Mouse (Mus musculus) hindbrain, embryonic 16.5 days (tissue): ENCODE measurements around the gene Grsf1. TPM values are rescaled to one million over a fixed set of nuclear protein-coding genes. Genes with fewer than 3 reads are reported as not detected.

Source experiments
- ATAC-seq: fragments of 200-750 bp; cut with Nextera tagmentation; 2 replicates; pipeline ENCODE4 v1.8.0; 2017; ENCODE audit warnings: moderate TSS enrichment, moderate library complexity
- H3K27ac ChIP-seq: fragments of 300-500 bp; sonication (generic); 2 replicates; pipeline ENCODE4 v1.5.1; 2014; ENCODE audit warnings: low read depth, mild to moderate bottlenecking, control low read depth, low read length, moderate library complexity
- H3K27me3 ChIP-seq: fragments of 300-500 bp; sonication (generic); replicated peaks from 2 replicates; pipeline ENCODE4 v1.6.1; 2014; ENCODE audit warnings: low read length; ENCODE audit not compliant: control insufficient read depth, insufficient read depth
- H3K36me3 ChIP-seq: fragments of 300-500 bp; sonication (generic); 2 replicates; pipeline ENCODE4 v1.6.1; 2014; ENCODE audit warnings: mild to moderate bottlenecking, low read length, moderate library complexity, mixed read lengths; ENCODE audit not compliant: control insufficient read depth, insufficient read depth
- H3K4me1 ChIP-seq: fragments of 300-500 bp; sonication (generic); 2 replicates; pipeline ENCODE4 v1.6.1; 2014; ENCODE audit warnings: low read depth, low read length; ENCODE audit not compliant: control insufficient read depth, insufficient read depth
- H3K4me2 ChIP-seq: fragments of 300-500 bp; sonication (generic); 2 replicates; pipeline ENCODE4 v1.6.1; 2014; ENCODE audit warnings: mild to moderate bottlenecking, low read length, control low read depth, moderate library complexity
- H3K4me3 ChIP-seq: fragments of 300-500 bp; sonication (generic); 2 replicates; pipeline ENCODE4 v1.5.1; 2014; ENCODE audit warnings: mild to moderate bottlenecking, low read length, control low read depth, moderate library complexity
- H3K9ac ChIP-seq: fragments of 300-500 bp; sonication (generic); 2 replicates; pipeline ENCODE4 v1.6.1; 2014; ENCODE audit warnings: low read depth, mild to moderate bottlenecking, control low read depth, low read length, moderate library complexity
- H3K9me3 ChIP-seq: fragments of 300-500 bp; sonication (generic); 2 replicates; pipeline ENCODE4 v1.6.1; 2014; ENCODE audit warnings: mild to moderate bottlenecking, low read length, moderate library complexity; ENCODE audit not compliant: control insufficient read depth
- WGBS: fragments of 180-500 bp; shearing (Covaris S2); extraction: QIAGEN DNeasy Blood & Tissue Kit; methylation state at CpG from one replicate; pipeline ENCODE4 v1.1.7; 2014; 5-methylcytosine and 5-hydroxymethylcytosine counted together
- polyA plus RNA-seq: library from polyadenylated mRNA; unstranded; fragments of >200 nt; fragmentation: Nextera tagmentation; extraction: Ambion mirVana; gene quantifications from 2 replicates; pipeline ENCODE4 v1.2.1, GENCODE M21; 2015

Gene Grsf1
- polyA plus RNA-seq, 1 experiment from 2014 or later: 39.4 TPM

DNA sequence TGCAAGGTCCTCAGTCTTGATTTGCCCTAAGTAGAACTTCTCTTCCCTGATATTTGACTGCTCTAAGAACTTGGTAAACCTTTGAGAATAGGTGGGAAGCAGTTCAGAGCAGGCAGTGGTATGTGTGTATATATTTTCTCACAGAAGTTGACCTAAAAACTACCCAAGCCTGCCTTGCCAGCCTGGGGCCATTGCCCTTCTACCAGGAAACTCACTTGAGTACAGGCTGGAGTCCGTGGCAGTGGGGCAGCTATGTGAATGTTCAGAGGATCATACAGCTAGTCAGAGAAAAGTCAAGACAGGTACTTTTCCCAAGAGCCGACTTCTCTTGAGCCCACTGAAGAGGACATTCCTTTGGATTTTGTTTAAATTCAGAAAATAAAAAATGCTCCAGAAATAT lies 31.1 kb downstream of the Grsf1 start:
- Histone ChIP-seq H3K9ac (no peak overlapping the region), H3K4me1 (no peaks in the 10 kb centered on the region), H3K27ac (no peak overlapping the region), H3K36me3 (peaks cover 70% of the 10 kb centered on the region), H3K4me3 (no peak overlapping the region), H3K9me3 (no peaks in the 10 kb centered on the region), H3K4me2 (no peak overlapping the region), H3K27me3 (no peaks in the 10 kb centered on the region)
- 91% methylated on average over 2 of the region's 2 CpGs for WGBS
- ATAC-seq: no peak

- Histone ChIP-seq H3K9me3 (no peaks in the 10 kb centered on the region), H3K27me3 (no peaks in the 10 kb centered on the region), H3K27ac (no peak overlapping the region), H3K4me1 (no peaks in the 10 kb centered on the region), H3K4me3 (no peak overlapping the region), H3K4me2 (no peak overlapping the region), H3K9ac (no peak overlapping the region), H3K36me3 (peaks cover 64% of the 10 kb centered on the region)
- ATAC-seq: no peak
- WGBS: 93% methylated on average over 9 of the region's 9 CpGs
Measured at GRCm38 (mm10) chr5:88643491-88643890, 32.5 kb downstream of the Grsf1 start.

DNA sequence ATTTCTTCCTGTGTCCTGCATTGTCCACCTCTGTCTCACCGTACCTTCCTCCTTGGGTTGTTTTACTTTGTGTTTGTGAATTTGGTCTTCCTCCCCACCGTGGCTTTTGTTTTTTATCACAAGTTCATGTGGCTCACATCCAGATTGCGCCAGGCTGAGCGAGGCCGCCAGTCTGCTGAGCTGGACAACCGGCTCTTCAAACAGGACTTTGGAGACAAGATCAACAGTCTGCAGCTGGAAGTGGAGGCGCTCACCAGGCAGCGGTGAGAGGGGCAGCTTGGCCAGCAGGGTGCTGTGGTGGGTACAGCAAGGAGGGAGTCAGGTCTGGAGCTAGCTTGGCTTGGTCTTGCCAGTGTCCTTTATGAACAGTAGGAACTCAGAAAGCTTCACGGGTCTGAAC lies 33.2 kb downstream of the Grsf1 start:
- H3K36me3 ChIP-seq: peaks cover 61% of the 10 kb centered on the region
- no peaks in the 10 kb centered on the region for H3K27me3 ChIP-seq
- H3K4me3 ChIP-seq: no peak overlapping the region
- 90% methylated on average over 9 of the region's 9 CpGs for WGBS
- H3K9ac ChIP-seq: no peak overlapping the region
- no peak overlapping the region for H3K4me2 ChIP-seq
- no peak for ATAC-seq
- no peak overlapping the region for H3K27ac ChIP-seq
- H3K9me3 ChIP-seq: no peaks in the 10 kb centered on the region
- no peaks in the 10 kb centered on the region for H3K4me1 ChIP-seq

- ATAC-seq: no peak
- Histone ChIP-seq H3K27me3 (no peaks in the 10 kb centered on the region), H3K9me3 (no peaks in the 10 kb centered on the region), H3K4me3 (no peak overlapping the region), H3K36me3 (peaks cover 56% of the 10 kb centered on the region), H3K9ac (no peak overlapping the region), H3K27ac (no peak overlapping the region), H3K4me1 (no peaks in the 10 kb centered on the region), H3K4me2 (no peak overlapping the region)
- 78% methylated on average over 5 of the region's 5 CpGs for WGBS
Measured at GRCm38 (mm10) chr5:88634076-88634475, 41.9 kb downstream of the Grsf1 start.

GRCm38 (mm10) chr5:88632463-88632862 lies 43.5 kb downstream of the Grsf1 start:
- H3K4me1 ChIP-seq: no peaks in the 10 kb centered on the region
- H3K36me3 ChIP-seq: peaks cover 63% of the 10 kb centered on the region
- 80% methylated on average over 9 of the region's 9 CpGs for WGBS

GRCm38 (mm10) chr5:88631545-88631944 lies 44.4 kb downstream of the Grsf1 start:
- ATAC-seq: no peak
- Histone ChIP-seq H3K9me3 (no peaks in the 10 kb centered on the region), H3K4me3 (no peak overlapping the region), H3K9ac (no peak overlapping the region), H3K36me3 (peaks cover 56% of the 10 kb centered on the region), H3K27me3 (no peaks in the 10 kb centered on the region), H3K4me2 (no peak overlapping the region), H3K27ac (no peak overlapping the region), H3K4me1 (no peaks in the 10 kb centered on the region)
- 91% methylated on average over 5 of the region's 5 CpGs for WGBS

More at GRCm38 (mm10) chr5:88632463-88632862, 43.5 kb downstream of the Grsf1 start:
- Histone ChIP-seq H3K27ac (no peak overlapping the region), H3K9me3 (no peaks in the 10 kb centered on the region), H3K4me3 (no peak overlapping the region), H3K4me2 (no peak overlapping the region), H3K9ac (no peak overlapping the region), H3K27me3 (no peaks in the 10 kb centered on the region)
- no peak for ATAC-seq

DNA sequence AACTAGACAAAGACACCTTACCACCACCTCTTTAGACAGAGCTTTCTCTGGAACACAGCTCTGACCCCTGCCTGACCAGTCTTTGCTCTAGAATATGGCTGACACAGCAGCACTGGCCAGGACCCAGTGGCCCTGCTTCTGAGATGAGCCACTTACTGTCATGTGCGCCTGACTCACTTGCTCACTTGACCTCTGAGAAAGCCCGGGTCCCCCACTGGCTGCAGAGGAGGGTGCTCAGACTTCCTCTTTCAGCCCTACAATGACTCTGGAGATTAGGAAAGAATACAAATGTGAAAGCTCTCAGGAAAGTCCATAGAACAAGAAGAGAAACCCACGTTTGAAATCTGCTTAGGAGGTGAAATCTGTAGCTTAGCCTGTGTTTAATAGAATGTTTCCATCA lies 45.1 kb downstream of the Grsf1 start:
- Histone ChIP-seq H3K4me3 (no peak overlapping the region), H3K4me1 (no peaks in the 10 kb centered on the region), H3K36me3 (peaks cover 56% of the 10 kb centered on the region), H3K4me2 (no peak overlapping the region), H3K9ac (no peak overlapping the region), H3K27ac (no peak overlapping the region), H3K9me3 (no peaks in the 10 kb centered on the region), H3K27me3 (no peaks in the 10 kb centered on the region)
- peak; percentile 43; the same call in 1 of the 2 replicates for ATAC-seq
- WGBS: 75% methylated on average over 3 of the region's 3 CpGs

DNA sequence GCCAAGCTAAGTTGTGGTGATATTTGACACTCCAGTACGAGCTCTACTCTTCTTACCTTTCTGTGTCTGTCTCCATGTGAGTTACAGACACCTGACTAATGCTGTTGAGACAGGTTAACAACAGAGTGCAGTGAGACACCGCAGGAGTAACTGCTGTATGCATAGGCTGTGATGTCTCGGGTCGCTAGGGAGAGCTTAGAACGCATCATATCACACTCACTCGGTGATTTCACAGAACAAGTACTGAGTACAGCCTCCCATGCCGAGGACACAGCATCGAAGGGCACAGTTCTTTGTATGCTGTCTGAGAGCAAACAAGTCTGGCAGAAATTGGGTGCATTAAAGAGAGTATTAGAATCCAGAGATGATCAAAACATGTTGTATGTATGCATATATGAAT lies 46.0 kb downstream of the Grsf1 start:
- H3K4me1 ChIP-seq: no peaks in the 10 kb centered on the region
- H3K27ac ChIP-seq: no peak overlapping the region
- peaks cover 48% of the 10 kb centered on the region for H3K36me3 ChIP-seq
- no peaks in the 10 kb centered on the region for H3K9me3 ChIP-seq
- no peak overlapping the region for H3K9ac ChIP-seq
- H3K4me3 ChIP-seq: no peak overlapping the region
- ATAC-seq: no peak
- 91% methylated on average over 8 of the region's 8 CpGs for WGBS
- no peaks in the 10 kb centered on the region for H3K27me3 ChIP-seq
- no peak overlapping the region for H3K4me2 ChIP-seq

DNA sequence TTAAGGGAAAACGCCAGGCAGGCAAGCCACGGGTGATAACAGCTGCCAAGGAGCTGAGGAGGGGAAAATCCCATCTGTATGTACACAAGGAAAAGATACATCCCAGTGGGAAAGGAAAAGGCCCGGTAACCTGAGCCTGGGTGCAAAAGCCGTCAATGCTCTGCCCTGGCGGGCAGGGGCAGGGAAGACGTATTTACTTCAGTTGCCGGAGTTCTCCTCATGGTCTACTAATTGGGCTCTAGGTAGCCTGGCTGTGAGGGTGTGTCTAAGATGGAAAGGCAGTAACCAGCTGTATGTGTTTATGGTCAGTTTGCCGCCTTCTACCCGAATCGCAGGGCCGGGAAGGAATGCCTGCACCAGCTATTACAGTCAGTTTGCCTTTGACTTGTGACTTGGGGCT lies 46.8 kb downstream of the Grsf1 start:
- no peak overlapping the region for H3K4me2 ChIP-seq
- 94% methylated on average over 11 of the region's 11 CpGs for WGBS
- ATAC-seq: no peak
- no peak overlapping the region for H3K27ac ChIP-seq
- no peak overlapping the region for H3K4me3 ChIP-seq
- no peaks in the 10 kb centered on the region for H3K9me3 ChIP-seq
- peaks cover 45% of the 10 kb centered on the region for H3K36me3 ChIP-seq
- no peaks in the 10 kb centered on the region for H3K27me3 ChIP-seq
- no peak overlapping the region for H3K9ac ChIP-seq
- H3K4me1 ChIP-seq: no peaks in the 10 kb centered on the region

DNA sequence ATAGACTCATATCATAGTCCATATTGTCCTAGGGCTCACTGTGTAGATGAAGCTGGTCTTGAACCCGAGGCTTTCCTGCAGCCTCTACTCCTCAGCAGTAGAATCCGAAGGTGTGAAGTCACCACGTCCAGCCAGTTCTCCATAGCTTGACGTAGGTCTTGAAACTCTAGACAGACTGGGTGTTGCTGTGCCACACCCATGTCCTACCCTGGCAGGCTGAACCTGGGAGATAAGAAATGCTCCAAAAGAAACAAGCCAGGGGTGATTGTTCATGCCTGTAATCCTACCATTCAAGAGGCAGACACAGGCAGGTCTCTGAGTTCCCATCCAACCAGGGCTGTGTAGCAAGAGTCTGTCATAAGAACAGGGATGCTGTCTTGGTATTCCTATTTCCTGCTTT lies 48.4 kb downstream of the Grsf1 start:
- Histone ChIP-seq H3K4me3 (no peak overlapping the region), H3K9me3 (no peaks in the 10 kb centered on the region), H3K4me2 (no peak overlapping the region), H3K27ac (no peak overlapping the region), H3K27me3 (no peaks in the 10 kb centered on the region), H3K36me3 (peaks cover 34% of the 10 kb centered on the region), H3K9ac (no peak overlapping the region), H3K4me1 (no peaks in the 10 kb centered on the region)
- 98% methylated on average over 4 of the region's 4 CpGs for WGBS
- no peak for ATAC-seq
